Mouse (Mus musculus) lung, postnatal 0 days (tissue): ENCODE results near the gene Fam131b. TPM values are rescaled to one million over a fixed set of nuclear protein-coding genes. Genes with fewer than 3 reads are reported as not detected.

Experiments
- ATAC-seq: fragments of 200-750 bp; cut with Nextera tagmentation; 2 replicates; pipeline ENCODE4 v1.8.0; 2017; ENCODE audit warnings: moderate library complexity
- DNase-seq: peaks from one replicate; pipeline ENCODE4 v3.0.0-alpha.2; 2016; ENCODE audit warnings: low spot score
- H3K27ac ChIP-seq: fragments of 300-500 bp; sonication (generic); 2 replicates; pipeline ENCODE4 v1.5.1; 2014; ENCODE audit warnings: antibody characterized with exemption, mild to moderate bottlenecking, low read length, mixed read lengths
- H3K27me3 ChIP-seq: fragments of 300-500 bp; sonication (generic); replicated peaks from 2 replicates; pipeline ENCODE4 v1.6.1; 2014; ENCODE audit warnings: low read length, mixed read lengths; ENCODE audit not compliant: insufficient read depth
- H3K36me3 ChIP-seq: fragments of 300-500 bp; sonication (generic); 2 replicates; pipeline ENCODE4 v1.6.1; 2014; ENCODE audit warnings: low read length, mixed read lengths; ENCODE audit not compliant: insufficient read depth
- H3K4me1 ChIP-seq: fragments of 300-500 bp; sonication (generic); 2 replicates; pipeline ENCODE4 v1.6.1; 2014; ENCODE audit warnings: antibody characterized with exemption, low read depth, low read length, mixed read lengths; ENCODE audit not compliant: insufficient read depth
- H3K4me2 ChIP-seq: fragments of 300-500 bp; sonication (generic); replicated peaks from 2 replicates; pipeline ENCODE4 v1.6.1; 2014; ENCODE audit warnings: low read depth, mild to moderate bottlenecking, low read length, moderate library complexity, mixed read lengths
- H3K4me3 ChIP-seq: fragments of 300-500 bp; sonication (generic); 2 replicates; pipeline ENCODE4 v1.5.1; 2014; ENCODE audit warnings: low read depth, low read length
- H3K9ac ChIP-seq: fragments of 300-500 bp; sonication (generic); replicated peaks from 2 replicates; pipeline ENCODE4 v1.6.1; 2014; ENCODE audit warnings: low read depth, mild to moderate bottlenecking
- H3K9me3 ChIP-seq: fragments of 300-500 bp; sonication (generic); 2 replicates; pipeline ENCODE4 v1.6.1; 2016; ENCODE audit warnings: low read length, mixed read lengths
- CTCF ChIP-seq: IDR thresholded peaks from 2 replicates; pipeline ENCODE4 v1.5.1; 2016; ENCODE audit warnings: antibody characterized with exemption, mild to moderate bottlenecking
- EP300 ChIP-seq: IDR thresholded peaks from 2 replicates; pipeline ENCODE4 v1.6.1; 2016; ENCODE audit warnings: antibody characterized with exemption, mild to moderate bottlenecking, control low read depth
- WGBS: fragments of 180-500 bp; shearing (Covaris S2); extraction: QIAGEN DNeasy Blood & Tissue Kit; methylation state at CpG from one replicate; pipeline ENCODE4 v1.1.7; 2014; 5-methylcytosine and 5-hydroxymethylcytosine counted together
- polyA plus RNA-seq: library from polyadenylated mRNA; unstranded; fragments of >200 nt; fragmentation: Nextera tagmentation; extraction: Ambion mirVana; gene quantifications from 2 replicates; pipeline ENCODE4 v1.2.1, GENCODE M21; 2015

The Fam131b gene
- polyA plus RNA-seq, 1 experiment from 2014 or later: not detected

DNA sequence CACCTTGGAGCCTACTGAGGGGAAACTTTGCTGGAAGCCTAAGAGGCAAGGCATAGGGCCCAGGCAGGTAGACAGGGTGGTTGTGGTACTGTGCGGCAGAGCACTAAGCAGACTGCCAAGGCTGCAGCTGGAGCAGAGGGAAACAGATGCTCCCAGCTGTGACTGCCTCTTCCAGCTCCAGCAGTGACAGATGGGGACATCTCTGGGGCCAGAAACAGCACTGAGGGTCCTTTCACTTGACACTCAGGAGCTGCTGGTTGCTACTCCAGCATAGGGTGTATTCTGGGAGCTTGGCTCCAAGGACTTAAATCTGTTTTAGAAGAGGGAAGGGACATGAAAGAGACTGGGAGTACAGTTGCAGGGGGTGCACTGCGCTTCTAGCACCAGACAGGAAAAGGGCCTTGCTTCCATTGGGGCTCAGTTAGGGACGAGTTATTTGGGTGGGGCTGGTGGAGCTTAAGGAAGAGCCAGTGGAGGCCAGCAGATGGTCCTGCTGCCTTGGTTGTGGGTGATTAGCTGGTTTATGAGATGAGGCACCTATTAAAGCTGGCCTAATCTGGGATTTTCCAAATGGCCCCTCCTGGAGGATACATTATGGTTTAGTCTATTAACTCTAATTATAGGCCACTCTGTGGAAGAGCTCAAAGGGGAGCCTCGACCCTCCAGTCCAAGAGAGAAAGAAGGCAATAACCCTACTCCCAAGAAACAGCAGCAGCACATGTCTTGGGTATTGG lies 46.4 kb upstream of the Fam131b start:
- peak; percentile 87 for DNase-seq
- Histone ChIP-seq H3K27me3 (no peaks in the 10 kb centered on the region), H3K27ac (peak overlapping the region; percentile 71), H3K9ac (no peak overlapping the region), H3K4me1 (peaks cover 5% of the 10 kb centered on the region; the same call in 1 of the 2 replicates), H3K9me3 (no peaks in the 10 kb centered on the region), H3K4me3 (no peak overlapping the region), H3K36me3 (no peaks in the 10 kb centered on the region), H3K4me2 (0 out of 2 replicates have a peak overlapping the region, but pooled peaks have one; percentile 11)
- 47% methylated on average over 4 of the region's 4 CpGs for WGBS
- peak; percentile 73 for ATAC-seq
- TF ChIP-seq CTCF: no peak
- no peak for TF ChIP-seq EP300

DNA sequence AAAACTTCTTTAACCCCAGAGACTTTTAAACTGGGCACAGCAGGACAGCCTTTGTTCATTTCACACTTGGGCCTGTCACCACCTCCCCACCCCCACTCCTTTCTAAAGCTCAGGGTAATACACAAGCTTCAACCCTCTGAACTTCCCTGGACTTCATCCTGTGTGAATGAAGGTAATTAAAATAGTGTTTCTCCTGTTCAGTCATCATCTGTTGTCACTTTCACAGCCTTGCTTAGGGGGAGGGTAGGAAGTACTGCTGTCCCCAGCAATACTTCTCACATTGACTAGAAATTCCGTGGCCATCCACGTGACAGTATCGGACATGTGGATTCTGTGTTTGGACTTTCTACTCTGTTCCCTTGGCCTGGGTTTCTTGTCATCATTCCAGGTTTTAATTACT lies 45.4 kb upstream of the Fam131b start:
- TF ChIP-seq CTCF: no peak
- TF ChIP-seq EP300: peak; percentile 38
- H3K4me1 ChIP-seq: peaks cover 5% of the 10 kb centered on the region; the same call in 1 of the 2 replicates
- DNase-seq: peak; percentile 89
- H3K36me3 ChIP-seq: no peaks in the 10 kb centered on the region
- no peaks in the 10 kb centered on the region for H3K9me3 ChIP-seq
- no peak overlapping the region for H3K9ac ChIP-seq
- 0 out of 2 replicates have a peak overlapping the region, but pooled peaks have one; percentile 9 for H3K27ac ChIP-seq
- ATAC-seq: peak; percentile 42
- H3K4me2 ChIP-seq: no peak overlapping the region
- no peak overlapping the region for H3K4me3 ChIP-seq
- H3K27me3 ChIP-seq: no peaks in the 10 kb centered on the region
- 35% methylated on average over 3 of the region's 3 CpGs for WGBS

DNA sequence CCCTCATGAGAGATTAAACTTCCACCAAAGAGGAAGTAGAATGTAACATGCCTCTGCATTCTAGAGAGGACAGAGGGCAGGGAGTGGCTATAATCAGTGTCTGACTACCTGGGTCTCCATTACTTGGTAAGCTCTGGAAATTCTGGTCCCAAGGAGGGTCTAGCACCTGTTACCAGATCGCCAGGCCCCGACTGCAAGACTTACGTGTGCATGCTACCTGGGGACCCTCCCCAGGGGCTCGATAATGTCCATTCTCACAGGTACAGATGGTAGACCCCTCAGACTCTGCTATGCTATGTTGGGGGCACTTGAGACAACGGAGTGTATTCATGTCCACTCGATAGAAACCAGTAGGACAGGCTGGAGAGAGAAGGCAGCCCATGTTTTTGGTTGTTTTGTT lies 40.8 kb upstream of the Fam131b start:
- 89% methylated on average over 6 of the region's 6 CpGs for WGBS
- TF ChIP-seq CTCF (no peak), EP300 (no peak)
- H3K4me3 ChIP-seq: no peak overlapping the region

DNA sequence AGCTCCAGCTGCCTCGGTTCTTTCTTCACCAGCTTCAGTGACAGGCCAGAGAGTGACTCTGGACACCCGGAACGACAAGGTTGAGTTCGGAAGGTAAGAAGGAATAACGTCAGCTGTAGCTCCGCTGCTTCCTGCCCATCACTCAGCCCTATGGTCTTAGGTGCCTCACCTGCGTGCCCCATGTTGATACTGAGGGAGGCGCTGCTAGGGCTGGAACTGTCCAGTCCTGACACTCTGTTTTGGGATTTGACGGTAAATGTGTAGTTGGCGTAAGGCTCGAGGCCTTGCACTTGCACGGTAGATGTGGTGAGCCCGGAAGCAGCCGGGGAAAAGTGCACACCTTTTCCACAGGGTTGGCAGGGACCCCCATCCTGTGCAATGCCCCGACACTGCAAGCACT lies 40.2 kb upstream of the Fam131b start:
- Histone ChIP-seq H3K4me1 (no peaks in the 10 kb centered on the region), H3K36me3 (peaks cover 10% of the 10 kb centered on the region; the same call in 1 of the 2 replicates), H3K27ac (no peak overlapping the region), H3K9ac (no peak overlapping the region), H3K4me2 (no peak overlapping the region), H3K27me3 (no peaks in the 10 kb centered on the region), H3K9me3 (no peaks in the 10 kb centered on the region), H3K4me3 (no peak overlapping the region)
- DNase-seq (no peak), ATAC-seq (no peak)
- no peak for TF ChIP-seq CTCF
- TF ChIP-seq EP300: no peak
- WGBS: 77% methylated on average over 15 of the region's 15 CpGs

More for the DNA sequence above, 40.8 kb upstream of the Fam131b start:
- no peaks in the 10 kb centered on the region for H3K27me3 ChIP-seq
- H3K27ac ChIP-seq: no peak overlapping the region
- no peak overlapping the region for H3K9ac ChIP-seq
- ATAC-seq (no peak), DNase-seq (no peak)
- no peak overlapping the region for H3K4me2 ChIP-seq
- H3K36me3 ChIP-seq: peaks cover 4% of the 10 kb centered on the region; the same call in 1 of the 2 replicates
- H3K9me3 ChIP-seq: no peaks in the 10 kb centered on the region
- no peaks in the 10 kb centered on the region for H3K4me1 ChIP-seq

DNA sequence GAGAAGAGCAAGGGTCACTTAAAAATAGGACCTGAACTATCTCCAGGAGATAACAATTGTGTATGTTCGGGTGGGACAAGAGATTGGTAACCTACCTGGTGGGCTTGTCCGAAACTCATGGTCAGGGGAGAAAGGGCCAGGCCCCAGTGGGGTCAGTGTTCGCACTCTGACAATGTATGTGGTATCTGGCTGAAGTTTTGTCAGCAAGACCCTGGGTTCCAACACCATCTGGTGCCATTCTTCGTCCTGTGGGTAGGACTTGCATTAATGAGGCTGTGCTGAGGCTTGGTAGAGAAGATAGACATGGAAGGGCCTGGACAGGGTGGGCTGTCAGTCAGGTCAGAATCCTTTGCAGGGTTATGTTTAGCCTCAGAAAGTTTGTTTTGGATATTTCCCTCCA lies 39.6 kb upstream of the Fam131b start:
- peaks cover 13% of the 10 kb centered on the region; the same call in 1 of the 2 replicates for H3K36me3 ChIP-seq
- WGBS: 88% methylated on average over 4 of the region's 4 CpGs
- ATAC-seq (no peak), DNase-seq (no peak)
- no peak for TF ChIP-seq CTCF
- TF ChIP-seq EP300: no peak
- no peaks in the 10 kb centered on the region for H3K4me1 ChIP-seq
- H3K4me2 ChIP-seq: no peak overlapping the region
- no peak overlapping the region for H3K9ac ChIP-seq
- no peaks in the 10 kb centered on the region for H3K9me3 ChIP-seq
- no peak overlapping the region for H3K4me3 ChIP-seq
- H3K27ac ChIP-seq: no peak overlapping the region
- no peaks in the 10 kb centered on the region for H3K27me3 ChIP-seq

DNA sequence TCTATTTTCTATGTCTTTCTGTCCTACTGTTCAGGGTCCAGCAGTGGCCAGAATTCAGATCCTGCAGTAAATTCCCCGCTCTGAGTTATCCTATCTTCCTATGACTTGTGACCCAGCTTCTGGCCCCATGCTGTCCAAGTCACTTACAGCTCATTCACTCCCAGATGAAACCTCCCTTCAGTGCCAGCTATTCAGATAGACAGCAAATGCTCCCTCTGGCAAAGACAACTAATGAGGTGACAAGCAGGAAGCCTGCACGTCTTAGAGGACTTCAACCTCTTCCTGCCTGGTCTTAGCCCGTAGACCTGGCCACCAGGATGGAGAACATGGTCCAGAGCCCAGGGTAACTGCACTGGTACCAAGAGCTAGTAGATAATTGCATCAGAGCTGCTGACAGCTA lies 38.5 kb upstream of the Fam131b start:
- Histone ChIP-seq H3K4me3 (no peak overlapping the region), H3K27ac (peak overlapping the region; percentile 62; the same call in 1 of the 2 replicates), H3K4me1 (no peaks in the 10 kb centered on the region; the same call in 1 of the 2 replicates), H3K27me3 (no peaks in the 10 kb centered on the region), H3K36me3 (peaks cover 21% of the 10 kb centered on the region), H3K4me2 (no peak overlapping the region), H3K9ac (no peak overlapping the region), H3K9me3 (no peaks in the 10 kb centered on the region)
- 43% methylated on average over 3 of the region's 3 CpGs for WGBS
- TF ChIP-seq EP300 (0 out of 2 replicates have a peak, but pooled peaks have one; percentile 43), CTCF (no peak)
- ATAC-seq (peak; percentile 82), DNase-seq (peak; percentile 89)
